Mouse (Mus musculus): ENCODE results near the gene Prkca. TPM values are rescaled to one million over a fixed set of nuclear protein-coding genes. Genes with fewer than 3 reads are reported as not detected.
A peak's percentile ranks its signal among the peaks of the same experiment; 100 is the strongest.

Prkca gene
- total and polyA plus RNA-seq, 3 experiments, result 15.3 to 30.9 (median 19.9) TPM

DNA sequence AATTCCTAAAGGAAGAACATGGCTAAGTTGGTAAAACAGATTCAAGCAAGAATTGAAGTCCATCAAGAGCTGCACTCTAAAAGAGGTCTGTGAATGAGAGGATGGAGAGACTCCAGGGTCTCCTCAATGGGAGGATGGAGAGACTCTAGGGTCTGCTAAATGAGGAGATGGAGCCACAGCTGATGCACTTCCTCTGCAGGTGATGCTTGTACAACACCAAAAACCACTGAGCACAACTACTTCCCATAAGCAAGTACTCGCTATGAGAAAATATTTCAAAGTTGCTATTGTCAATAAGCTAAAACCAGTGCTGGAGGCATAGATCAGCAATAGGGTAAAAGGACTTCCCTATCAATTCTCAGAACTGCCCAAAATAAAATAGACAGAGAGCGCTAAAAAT is 137.1 kb downstream of the Prkca start:
- Histone ChIP-seq H3K27me3 (ENCODE audit: control insufficient read depth in 1 of 2, insufficient read depth in 2 of 2, low read length in 2 of 2) (no peaks in the 10 kb centered on the region), H3K9me3 (replicated peaks; ENCODE audit: insufficient read depth, low read length) (no peaks in the 10 kb centered on the region), H3K4me1 (ENCODE audit: control insufficient read depth in 1 of 2, insufficient read depth in 2 of 2, low read length in 2 of 2) (0 out of 4 replicates have a peak, but pooled peaks cover 0 to 2% of the 10 kb centered on the region in 2 experiments), H3K9ac (ENCODE audit: control insufficient read depth, low read depth, low read length, poor library complexity, severe bottlenecking) (no peak overlapping the region), H3K27ac (ENCODE audit: control insufficient read depth, low read depth, low read length) (no peak overlapping the region), H3K4me3 (ENCODE audit: control insufficient read depth in 1 of 2, insufficient read depth in 1 of 2, low read depth in 2 of 2, low read length in 2 of 2) (no peak overlapping the region), H3K36me3 (ENCODE audit: control insufficient read depth in 1 of 2, insufficient read depth in 2 of 2, low read length in 2 of 2) (0 out of 4 replicates have a peak, but pooled peaks cover 0 to 2% of the 10 kb centered on the region in 2 experiments), H3K79me2 (ENCODE audit: control insufficient read depth, insufficient read depth, low read length, poor library complexity) (0 out of 2 replicates have a peak, but pooled peaks cover 1% of the 10 kb centered on the region)
- DNase-seq (ENCODE audit: low read depth, low spot score), result no peak
- TF ChIP-seq POLR2A (IDR thresholded peaks at IDR 0.05; ENCODE audit: control insufficient read depth in 1 of 2, insufficient read depth in 1 of 2, low read depth in 1 of 2, low read length in 2 of 2, poor library complexity in 1 of 2), result no peak
- TF ChIP-seq GABPA (IDR thresholded peaks at IDR 0.05; ENCODE audit: low read depth, low read length), result no peak

DNA sequence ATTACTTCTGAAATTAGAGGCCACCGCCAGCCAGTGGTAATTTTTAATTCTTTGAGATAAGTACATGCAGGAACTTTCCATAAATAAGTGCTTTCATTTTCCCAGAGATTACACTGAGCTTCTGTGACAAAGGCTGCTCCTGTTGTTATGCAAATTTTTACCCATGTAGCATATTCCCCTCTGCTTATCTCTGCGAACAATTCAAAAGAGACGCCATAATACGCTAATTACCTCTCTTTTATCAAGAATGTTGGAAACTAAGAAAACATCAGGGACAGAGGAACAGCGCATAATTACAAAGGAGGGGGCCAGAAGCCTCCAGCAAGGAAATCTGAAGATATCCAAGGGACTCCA is 138.9 kb downstream of the Prkca start:
- 0 out of 2 replicates have a peak, but pooled peaks cover 1% of the 10 kb centered on the region for H3K79me2 ChIP-seq (ENCODE audit: control insufficient read depth, insufficient read depth, low read length, poor library complexity)
- TF ChIP-seq ZC3H11A (IDR thresholded peaks at IDR 0.05; ENCODE audit: low read depth, low read length) (no peak), GATA1 (IDR thresholded peaks at IDR 0.05; ENCODE audit: low read depth, low read length) (peak; percentile 25; the same call in 1 of the 2 replicates)
- H3K4me3 ChIP-seq (ENCODE audit: control insufficient read depth in 1 of 2, insufficient read depth in 1 of 2, low read depth in 2 of 2, low read length in 2 of 2), result no peak overlapping the region
- H3K27me3 ChIP-seq (ENCODE audit: control insufficient read depth in 1 of 2, insufficient read depth in 2 of 2, low read length in 2 of 2), result no peaks in the 10 kb centered on the region
- 0 out of 4 replicates have a peak, but pooled peaks cover 0 to 2% of the 10 kb centered on the region in 2 experiments for H3K36me3 ChIP-seq (ENCODE audit: control insufficient read depth in 1 of 2, insufficient read depth in 2 of 2, low read length in 2 of 2)
- H3K9ac ChIP-seq (ENCODE audit: control insufficient read depth, low read depth, low read length, poor library complexity, severe bottlenecking), result no peak overlapping the region
- 0 out of 4 replicates have a peak, but pooled peaks cover 0 to 2% of the 10 kb centered on the region in 2 experiments for H3K4me1 ChIP-seq (ENCODE audit: control insufficient read depth in 1 of 2, insufficient read depth in 2 of 2, low read length in 2 of 2)
- DNase-seq (ENCODE audit: low read depth, low spot score), result no peak
- H3K9me3 ChIP-seq (replicated peaks; ENCODE audit: insufficient read depth, low read length), result no peaks in the 10 kb centered on the region
- no peak overlapping the region for H3K27ac ChIP-seq (ENCODE audit: control insufficient read depth, low read depth, low read length)

DNA sequence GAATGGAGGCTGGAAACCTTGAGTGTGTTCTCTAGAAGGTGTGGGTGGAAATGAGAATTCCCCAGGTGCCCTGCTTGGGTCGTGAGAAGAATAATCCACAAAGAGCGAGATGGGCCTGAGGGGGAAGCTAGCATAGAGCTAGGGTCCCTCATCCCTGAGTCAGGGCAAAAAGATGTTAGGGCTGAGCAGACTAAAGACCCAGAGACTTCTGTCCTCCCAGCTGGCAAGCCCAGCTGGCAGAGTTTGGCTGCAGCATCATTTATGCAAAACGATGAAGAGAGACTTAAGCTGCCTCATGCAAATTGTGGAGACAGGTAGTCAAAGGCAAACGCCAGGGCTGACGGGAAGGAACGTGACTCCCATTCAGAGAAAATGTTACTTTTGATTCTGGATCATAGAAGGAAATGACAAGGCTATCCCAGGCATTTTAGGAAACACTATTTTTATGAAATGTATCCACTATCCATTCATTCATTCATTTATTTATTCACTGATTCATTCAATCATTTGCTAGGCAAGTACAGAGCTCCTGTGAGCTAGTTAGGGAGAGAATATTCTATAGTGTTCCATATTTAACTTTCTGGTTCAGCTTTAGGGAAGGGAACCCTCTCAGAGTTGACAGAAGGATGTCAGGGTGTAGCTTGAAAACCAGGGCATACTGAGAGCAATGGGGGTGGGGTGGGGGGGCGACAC is 139.4 kb downstream of the Prkca start:
- no peaks in the 10 kb centered on the region for H3K27me3 ChIP-seq (ENCODE audit: control insufficient read depth in 1 of 2, insufficient read depth in 2 of 2, low read length in 2 of 2)
- no peak overlapping the region for H3K9ac ChIP-seq (ENCODE audit: control insufficient read depth, low read depth, low read length, poor library complexity, severe bottlenecking)
- H3K27ac ChIP-seq (ENCODE audit: control insufficient read depth, low read depth, low read length), result no peak overlapping the region
- no peak for DNase-seq (ENCODE audit: low read depth, low spot score)
- 0 out of 4 replicates have a peak, but pooled peaks cover 0 to 2% of the 10 kb centered on the region in 2 experiments for H3K36me3 ChIP-seq (ENCODE audit: control insufficient read depth in 1 of 2, insufficient read depth in 2 of 2, low read length in 2 of 2)
- TF ChIP-seq RCOR1 (IDR thresholded peaks at IDR 0.05; ENCODE audit: low read depth, low read length) (no peak), TBP (IDR thresholded peaks at IDR 0.05; ENCODE audit: low read depth, low read length) (no peak), MAX (IDR thresholded peaks at IDR 0.05; ENCODE audit: low read length) (no peak), USF2 (IDR thresholded peaks at IDR 0.05; ENCODE audit: borderline replicate concordance in 1 of 2, insufficient read depth in 1 of 2, low read depth in 1 of 2, low read length in 2 of 2) (no peak), BHLHE40 (IDR thresholded peaks at IDR 0.05; ENCODE audit: borderline replicate concordance, low read depth, low read length) (no peak), RAD21 (IDR thresholded peaks at IDR 0.05; ENCODE audit: low read depth, low read length) (no peak), JUND (IDR thresholded peaks at IDR 0.05; ENCODE audit: low read depth, low read length) (no peak), MXI1 (IDR thresholded peaks at IDR 0.05; ENCODE audit: low read depth, low read length) (no peak), TAL1 (IDR thresholded peaks at IDR 0.05; ENCODE audit: low read length) (no peak), MEF2A (IDR thresholded peaks at IDR 0.05; ENCODE audit: extremely low read depth, insufficient replicate concordance, low read depth, low read length, poor library complexity, severe bottlenecking) (no peak), GATA1 (IDR thresholded peaks at IDR 0.05; ENCODE audit: low read depth, low read length) (no peak), CHD2 (IDR thresholded peaks at IDR 0.05; ENCODE audit: low read length) (no peak), GABPA (IDR thresholded peaks at IDR 0.05; ENCODE audit: low read depth, low read length) (no peak), CTCF (IDR thresholded peaks at IDR 0.05 in 2 of 3, conservative IDR thresholded peaks at IDR 0.05 in 1 of 3; ENCODE audit: control insufficient read depth in 1 of 3, insufficient read depth in 1 of 3, low read depth in 2 of 3, low read length in 3 of 3, poor library complexity in 1 of 3, severe bottlenecking in 1 of 3) (no peak), E2F4 (IDR thresholded peaks at IDR 0.05; ENCODE audit: borderline replicate concordance, low read depth, low read length) (no peak), MAFK (IDR thresholded peaks at IDR 0.05; ENCODE audit: borderline replicate concordance, low read depth, low read length) (no peak), USF1 (IDR thresholded peaks at IDR 0.05; ENCODE audit: low read depth, low read length) (no peak)
- H3K4me1 ChIP-seq (ENCODE audit: control insufficient read depth in 1 of 2, insufficient read depth in 2 of 2, low read length in 2 of 2), result 0 out of 4 replicates have a peak, but pooled peaks cover 0 to 2% of the 10 kb centered on the region in 2 experiments
- H3K4me3 ChIP-seq (ENCODE audit: control insufficient read depth in 1 of 2, insufficient read depth in 1 of 2, low read depth in 2 of 2, low read length in 2 of 2), result no peak overlapping the region
- H3K79me2 ChIP-seq (ENCODE audit: control insufficient read depth, insufficient read depth, low read length, poor library complexity), result 0 out of 2 replicates have a peak, but pooled peaks cover 1% of the 10 kb centered on the region
- no peaks in the 10 kb centered on the region for H3K9me3 ChIP-seq (replicated peaks; ENCODE audit: insufficient read depth, low read length)

All from MEL (cell line).